Mouse (Mus musculus): ENCODE results near the gene Gm42372.

Gm42372 gene

DNA sequence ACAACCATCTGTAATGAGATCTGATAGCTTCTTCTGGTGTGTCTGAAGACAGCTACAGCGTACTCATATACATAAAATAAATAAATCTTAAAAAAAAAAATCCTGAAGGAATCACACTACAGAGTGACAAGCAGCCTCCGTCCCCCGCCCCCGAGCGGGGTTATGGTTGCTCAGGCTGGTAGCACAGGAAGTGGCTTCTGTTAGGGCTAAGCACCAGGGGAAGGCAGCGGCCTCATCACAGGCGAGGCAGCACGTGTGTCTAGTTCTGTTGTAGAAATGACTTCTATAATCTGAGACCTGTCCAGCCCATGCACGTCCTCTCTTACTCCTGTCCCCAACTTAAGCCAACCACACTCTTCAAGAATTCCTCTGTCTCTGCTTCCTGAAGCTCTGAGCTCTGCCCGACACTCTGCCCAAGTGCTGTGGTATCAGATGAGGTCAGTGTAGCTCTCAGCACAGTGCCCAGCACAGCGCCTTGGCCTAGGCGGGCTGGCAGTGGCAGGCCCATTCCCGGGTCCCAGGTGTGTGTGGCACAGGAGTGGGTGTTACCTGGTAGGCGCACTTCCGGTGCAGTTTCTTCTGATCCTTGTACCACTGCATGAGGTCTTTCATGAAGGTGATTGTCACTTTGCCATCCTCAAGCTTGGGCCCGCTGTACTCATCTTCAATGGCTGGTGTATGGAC lies 26.6 kb downstream of the Gm42372 start:
- DNase-seq: no peak

DNA sequence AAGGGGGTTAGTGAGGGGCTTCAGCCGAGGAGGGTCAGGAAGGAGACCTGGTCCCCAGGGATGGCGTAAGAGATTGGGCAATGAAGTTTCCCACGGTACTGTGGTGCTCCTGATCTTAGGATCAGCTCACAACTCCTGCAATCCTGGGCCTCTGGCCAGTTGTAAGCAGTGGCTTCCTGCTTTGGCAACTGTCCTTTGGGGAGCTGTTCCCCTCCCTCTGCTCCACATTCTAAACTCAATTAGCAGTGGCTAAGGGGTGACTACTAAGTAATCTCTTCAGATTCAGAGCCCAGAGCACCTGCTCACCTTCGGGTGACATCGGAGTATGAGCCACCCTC lies 27.1 kb downstream of the Gm42372 start:
- no peak for DNase-seq

DNA sequence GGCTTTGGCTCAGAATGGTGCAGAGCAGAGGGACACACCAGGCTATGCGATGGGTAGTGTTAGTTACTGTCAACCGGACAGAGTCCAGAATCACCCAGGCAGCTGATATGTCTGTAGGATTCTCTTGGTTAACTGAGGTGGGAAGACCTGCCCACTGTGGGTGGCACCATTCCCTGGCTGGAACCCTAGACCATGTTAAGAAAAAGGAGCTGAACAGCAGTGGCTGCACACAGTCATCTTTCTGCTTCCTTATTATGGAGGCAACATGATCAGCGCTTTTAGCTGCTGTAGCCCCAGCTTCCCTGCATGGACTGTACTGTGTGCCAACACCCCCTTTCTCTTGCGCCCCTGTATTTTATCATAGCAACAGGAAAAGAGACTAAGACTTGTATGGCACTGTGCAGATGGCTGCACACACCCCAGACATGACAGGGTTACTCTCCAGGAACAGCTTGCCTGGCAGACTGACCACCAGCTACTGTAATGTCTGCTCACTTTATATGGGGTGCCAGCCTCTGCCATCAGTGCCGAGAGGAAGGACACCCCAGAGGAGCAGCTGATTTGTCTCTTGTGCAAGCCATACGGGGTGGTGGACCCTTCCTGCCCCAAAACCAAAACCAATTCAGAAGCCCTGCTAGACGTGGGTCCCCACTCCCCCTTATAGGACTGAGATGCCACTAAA lies 29.2 kb downstream of the Gm42372 start:
- no peak for DNase-seq

DNA sequence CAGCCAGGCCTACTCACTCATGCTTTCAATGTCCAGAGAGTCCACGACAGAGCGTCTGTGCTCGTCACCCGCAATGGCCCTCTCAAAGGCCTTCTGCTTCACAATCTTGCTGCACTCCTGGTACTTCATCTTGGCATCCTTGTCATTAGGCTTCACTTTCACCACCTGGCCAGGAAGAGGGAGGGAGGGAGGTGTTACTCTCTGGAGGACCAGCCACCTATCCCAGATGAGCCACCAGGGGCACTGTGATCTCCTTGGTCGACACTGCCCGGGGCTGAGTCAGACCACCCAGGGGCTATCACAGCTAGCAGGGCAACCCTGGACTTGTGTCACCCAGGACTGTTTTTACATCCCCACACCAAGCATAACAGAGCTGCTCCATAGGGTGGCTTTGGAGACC lies 32.5 kb downstream of the Gm42372 start:
- DNase-seq: no peak

DNA sequence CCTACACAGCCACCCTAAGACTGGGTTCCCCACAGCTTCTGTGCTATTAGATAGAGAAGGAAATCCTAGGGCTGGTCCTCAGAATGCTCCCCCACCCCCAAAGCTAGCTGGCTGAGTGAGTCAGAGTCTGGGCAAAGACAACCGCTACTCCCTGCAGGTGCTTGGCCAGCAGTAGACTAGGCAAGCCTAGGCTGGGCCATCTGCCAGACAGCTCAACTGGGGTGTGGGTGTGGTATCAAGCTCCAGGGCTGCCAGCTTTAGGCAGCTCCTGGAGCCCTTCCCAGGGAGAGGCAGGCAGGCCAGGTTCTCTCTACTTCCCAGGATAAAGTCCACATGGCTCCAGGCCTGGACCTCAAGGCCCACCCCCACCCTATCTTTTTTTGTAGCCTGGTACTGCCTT lies 34.1 kb downstream of the Gm42372 start:
- no peak for DNase-seq

DNA sequence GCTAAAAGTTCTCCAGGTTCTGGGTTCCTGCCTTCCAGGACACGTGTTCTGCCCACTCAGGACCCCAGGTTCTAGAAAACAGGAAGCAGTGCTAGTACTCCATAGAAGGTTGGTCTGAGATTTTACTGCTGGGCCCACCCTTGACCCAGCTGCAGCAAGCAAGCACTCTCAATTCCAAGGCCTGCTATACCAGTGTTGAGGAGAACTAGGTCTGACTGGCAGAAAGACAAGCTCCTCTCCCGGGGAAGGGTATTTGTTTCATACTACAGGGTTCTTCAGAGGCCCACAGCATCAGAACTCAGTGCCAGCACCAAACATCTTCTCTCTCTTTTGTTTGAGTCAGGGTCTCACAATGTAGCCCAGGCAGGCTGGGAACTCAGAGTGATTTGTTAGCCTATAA lies 35.0 kb downstream of the Gm42372 start:
- DNase-seq: no peak

DNA sequence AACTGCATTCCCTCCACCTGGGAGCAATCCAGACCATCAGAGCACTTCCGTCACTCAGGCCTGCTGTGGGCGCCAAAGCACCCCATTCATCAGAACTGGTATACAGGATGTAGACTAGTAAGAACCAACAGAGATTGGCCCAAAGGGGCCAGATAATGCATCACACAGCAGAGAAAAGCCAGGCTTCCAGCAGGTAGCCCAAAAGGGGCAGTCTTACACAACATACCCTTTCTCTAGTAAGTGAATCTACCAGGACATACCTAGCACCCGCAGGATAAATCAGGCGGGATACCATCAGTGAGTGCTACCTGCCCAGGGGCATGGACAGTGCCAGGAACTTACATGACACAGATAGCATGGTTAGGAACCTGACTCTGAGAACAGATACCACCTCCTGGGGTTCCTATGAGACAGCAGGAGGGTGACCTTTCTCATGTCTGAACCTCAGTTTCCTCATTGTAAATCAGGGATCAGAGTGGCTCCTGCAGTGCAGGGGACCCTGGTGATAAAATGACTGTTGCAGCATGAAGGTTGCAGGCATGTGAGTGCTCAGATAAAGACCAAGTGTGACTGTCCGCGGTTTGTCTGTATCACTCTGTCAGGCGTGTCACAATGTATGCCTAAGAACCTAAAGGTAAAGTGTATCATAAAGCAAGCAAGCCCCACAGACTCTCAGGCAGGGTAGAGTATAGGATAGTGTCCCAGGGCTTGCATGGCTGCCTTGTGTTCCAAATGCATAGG lies 36.7 kb downstream of the Gm42372 start:
- no peak for DNase-seq

DNA sequence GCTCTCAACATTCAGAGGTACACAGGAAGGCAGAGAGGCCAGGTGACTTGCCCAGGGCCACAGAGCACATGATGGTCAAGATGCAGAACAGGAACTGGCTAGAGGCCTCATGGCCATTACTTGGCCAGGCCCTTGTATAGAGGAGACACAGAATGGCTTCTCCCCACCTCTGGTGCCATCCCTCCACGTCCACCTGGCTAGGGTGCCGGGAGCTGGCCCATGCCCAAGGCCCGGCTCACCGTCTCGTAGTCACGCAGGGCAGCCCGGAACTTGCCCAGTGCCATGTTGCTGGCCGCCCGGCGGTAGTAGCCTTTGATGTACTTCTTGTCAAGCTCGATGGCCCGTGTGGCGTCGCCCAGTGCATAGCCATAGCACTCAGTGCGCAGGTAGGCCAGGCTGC lies 39.3 kb downstream of the Gm42372 start:
- DNase-seq: no peak

DNA sequence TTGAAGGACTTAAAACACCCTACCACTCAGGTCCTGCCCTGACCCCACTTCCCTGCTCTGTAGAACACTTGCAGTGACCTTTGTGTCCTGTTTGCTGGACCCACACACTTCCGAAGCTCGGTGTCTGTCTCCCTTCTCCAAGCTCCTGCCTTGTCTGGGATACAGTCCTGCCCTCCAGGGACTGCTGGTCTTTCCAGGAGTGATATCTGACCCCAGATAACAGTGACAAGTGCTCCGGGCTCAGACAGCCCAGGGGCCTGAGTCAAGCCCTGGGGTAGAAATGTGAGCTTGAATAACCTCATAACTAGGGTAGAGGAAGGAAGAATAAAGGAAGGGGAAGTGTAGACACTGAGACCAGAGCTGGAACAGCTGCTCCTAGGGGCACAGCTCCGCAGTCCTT lies 40.8 kb downstream of the Gm42372 start:
- DNase-seq: no peak

DNA sequence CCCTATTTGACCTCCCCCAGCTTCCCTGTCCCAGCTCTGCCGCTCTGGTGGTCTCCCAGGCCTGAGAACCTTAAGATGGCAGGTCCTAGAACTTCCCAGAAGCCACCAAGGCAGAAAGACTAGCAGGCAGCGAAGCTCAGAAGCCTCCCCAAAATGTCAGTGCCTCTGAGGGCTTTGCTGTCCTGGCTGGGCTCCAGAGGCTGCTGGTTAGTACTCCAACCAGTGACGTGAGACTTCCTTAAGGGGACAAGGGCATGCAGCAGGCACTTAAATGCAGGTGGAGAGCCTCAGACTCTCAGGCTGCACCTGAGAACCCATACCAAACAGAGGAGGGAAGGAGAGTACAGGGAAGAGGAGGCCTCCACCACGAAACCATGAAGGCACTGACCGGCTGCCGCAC lies 41.3 kb downstream of the Gm42372 start:
- DNase-seq: no peak

DNA sequence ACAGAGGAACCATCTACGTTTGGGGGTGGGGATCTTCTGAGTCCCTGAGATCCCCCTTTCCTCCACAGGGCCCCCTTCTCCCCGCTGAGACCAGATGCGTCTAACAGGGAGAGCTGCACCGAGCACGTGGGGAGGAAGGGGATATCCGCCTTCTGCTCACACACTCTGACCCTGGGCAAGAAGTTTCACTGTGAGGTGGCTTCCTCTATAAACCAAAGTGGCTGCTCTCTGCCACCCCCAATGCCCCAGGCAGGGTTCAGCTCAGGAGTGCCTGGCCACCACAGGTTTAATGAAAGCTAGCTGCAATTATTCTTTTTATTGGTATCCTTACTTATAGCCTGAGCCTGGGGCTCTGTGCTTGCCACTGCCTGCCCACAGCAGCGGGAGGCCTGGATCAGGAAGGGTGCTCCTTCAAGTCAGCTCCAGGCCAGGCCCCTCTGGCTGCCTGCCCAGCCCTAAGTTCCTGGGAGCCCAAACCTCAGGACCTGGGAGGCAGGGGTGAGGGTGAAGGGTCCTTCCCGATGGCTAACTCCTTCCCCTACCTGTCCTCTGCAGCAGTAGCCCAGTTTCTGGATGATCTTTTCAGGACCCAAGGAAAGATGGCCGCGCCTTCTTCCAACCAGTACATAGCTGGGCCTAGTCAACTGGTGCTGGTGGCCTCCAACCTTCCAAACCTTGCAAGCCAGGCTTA lies 42.1 kb downstream of the Gm42372 start:
- DNase-seq: peak; percentile 57 to 60

DNA sequence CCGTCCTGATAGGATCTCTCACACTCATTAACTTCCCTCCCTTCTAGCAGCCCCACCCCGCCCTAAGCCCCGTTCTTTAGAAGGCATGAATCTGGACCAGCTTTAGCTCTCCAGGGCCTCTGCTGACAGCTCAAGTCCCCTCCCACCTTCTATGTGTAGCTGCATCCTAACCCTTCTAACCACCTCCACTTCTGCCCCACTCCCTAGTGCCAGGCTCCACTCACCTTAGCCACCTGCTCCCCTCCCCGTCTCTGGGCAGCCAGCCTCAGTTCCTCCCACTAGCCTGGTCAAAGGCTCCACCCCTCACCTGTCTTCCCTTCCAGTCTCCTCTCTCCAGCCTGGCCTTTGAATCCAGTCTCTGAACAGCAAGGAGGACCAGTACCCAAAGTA lies 42.6 kb downstream of the Gm42372 start:
- DNase-seq: no peak

DNA sequence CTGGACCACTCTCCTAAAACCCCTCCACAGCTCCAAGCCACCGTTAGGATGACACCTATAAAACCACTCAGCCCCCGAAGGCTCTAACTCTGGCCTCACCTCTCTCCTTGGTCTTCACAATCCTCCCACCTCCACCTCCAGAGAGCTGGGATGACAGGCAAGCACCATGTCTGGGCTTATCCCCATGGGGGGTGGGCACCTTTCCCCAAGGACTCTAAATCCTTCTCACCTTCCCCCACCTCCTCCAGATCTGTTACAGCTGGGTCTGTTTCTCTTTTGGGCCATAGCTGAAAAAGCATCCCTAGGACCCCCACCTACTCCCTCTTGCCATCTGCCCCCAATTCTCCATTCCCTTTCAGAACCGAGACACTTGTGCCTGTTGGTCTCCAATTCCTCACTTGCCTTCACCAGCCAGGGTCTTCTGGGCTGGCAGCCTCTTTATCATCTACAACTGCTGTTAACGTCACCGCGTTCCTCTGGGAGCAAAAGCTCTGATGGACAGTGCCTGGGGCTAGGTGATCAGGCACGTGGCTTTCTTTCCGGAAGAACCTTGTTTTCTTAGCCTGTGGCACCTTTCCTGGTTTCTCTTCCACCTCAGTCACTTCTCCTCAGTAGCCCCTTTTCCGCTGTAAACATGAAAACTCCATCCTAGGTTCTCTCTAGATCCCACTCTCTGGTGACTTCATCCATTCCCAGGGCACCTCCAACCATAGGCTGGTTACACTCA lies 43.2 kb downstream of the Gm42372 start:
- DNase-seq: no peak

DNA sequence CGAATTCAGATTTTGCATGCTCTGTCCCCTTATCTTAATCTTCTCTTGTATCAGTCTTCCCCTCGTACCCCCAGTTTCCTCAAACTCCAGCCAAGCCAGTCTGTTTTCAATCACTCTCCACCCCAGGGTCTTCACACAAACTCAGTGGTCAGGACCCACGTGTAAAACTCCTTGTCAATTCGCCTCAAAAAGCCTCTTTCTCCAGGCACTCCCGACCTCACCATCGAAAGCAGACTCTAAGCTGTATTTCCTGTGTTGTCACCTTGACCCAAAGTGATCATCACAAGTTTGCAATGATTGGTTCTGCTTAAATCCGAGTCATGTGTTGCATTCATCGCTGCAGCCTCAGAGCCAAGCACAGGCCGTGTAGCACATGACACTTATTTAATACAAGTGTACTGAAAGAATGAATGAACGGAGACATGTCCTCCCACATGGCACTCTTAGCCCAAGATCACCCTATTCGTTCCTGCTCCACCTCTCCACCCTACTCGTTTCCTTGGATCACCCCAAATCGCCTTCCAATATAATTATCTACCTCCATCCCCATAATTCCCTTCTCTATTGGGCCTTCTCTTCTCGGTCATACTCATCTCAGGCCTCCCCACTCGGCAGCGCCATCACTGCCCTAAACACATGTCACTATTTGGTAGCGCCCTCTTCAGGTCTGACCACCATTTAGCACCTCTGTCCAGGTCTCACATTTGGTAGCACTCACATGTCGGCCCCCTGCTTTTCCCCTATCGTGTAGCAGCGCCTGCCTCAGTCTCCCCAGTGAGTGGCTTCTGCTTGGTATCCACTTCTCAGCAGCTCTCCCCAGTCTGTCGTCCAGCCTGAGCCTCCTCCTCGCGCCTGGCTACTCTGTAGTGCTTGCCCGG lies 44.1 kb downstream of the Gm42372 start:
- DNase-seq: no peak

DNA sequence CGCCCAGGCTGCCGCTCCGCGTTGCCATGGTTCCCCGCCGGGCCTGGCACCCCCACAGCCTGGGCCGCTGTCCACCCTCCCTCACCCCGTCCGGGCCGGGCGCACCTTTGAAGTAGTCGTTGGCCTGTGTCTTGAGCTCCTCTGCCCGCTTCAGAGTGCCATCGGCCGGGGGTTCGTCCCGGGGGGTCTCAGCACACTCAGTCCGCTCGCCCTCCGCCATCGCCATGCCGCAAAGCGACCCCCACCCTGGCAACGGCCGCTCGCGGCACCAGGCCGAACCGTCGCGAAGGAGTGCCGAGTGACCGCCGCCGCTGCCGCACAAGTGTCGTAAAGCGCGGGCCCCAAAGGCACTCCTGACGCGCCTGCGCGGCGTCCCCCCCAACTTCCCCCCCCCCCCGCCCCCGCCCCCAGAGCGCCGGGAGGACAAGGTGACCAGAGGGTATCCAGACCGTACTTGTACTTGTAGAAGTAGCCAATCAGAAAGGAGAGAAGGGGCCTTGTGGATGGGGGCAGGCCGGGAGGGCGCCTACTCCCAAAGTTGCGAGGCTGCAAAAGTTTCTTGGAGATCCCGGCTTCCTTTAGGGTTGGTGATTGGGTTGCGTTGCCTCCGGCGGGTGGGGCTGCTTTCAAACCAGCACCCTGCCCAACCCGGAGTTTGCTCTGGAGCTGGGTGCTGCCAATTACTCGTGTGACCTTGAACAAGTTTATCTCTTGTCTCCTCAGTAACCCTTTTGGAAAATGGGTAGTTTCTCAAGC lies 44.9 kb downstream of the Gm42372 start, which contains the start of gene Ppp5c:
Ppp5c (minus strand) TSS at position 337 of the 756 bp plus-strand sequence.
- peak; percentile 74 to 76 for DNase-seq

DNA sequence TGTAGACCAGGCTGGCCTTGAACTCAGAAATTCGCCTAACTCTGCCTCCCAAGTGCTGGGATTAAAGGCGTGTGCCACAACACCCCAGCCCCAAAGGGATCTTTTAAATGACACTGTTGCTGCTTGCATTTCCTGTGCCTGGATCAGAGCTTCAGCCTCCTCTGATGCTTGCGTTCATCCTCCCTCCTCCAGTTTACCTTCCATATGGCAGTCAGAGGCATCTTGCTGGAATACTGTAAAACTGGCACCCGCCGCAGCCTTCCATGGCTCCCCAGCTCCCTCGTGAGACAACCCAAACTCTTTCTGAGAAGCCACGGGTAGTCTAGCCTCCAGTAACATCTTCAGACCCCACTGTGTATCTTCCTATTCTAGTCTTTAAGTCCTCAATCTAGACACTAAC lies 46.0 kb downstream of the Gm42372 start:
- DNase-seq: no peak

DNA sequence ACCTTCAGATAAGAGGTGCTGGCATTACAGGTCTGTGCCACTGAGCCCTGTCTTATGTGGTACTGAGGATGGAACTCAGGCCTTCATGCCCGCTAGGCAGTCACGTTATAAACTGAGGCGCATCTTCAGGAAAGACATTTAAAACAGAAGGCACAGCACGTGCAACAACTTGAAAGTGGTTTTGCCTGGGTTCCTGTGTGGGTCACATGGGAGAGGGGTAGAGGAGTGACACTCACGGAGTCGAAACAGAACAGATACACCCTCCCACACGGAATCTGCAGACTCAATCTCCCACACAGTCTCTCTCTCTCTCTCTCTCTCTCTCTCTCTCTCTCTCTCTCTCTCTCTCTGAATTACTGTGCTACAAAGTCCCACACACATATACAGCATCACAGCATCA lies 47.4 kb downstream of the Gm42372 start:
- no peak for DNase-seq
